Mouse (Mus musculus) lung, adult 2 months (tissue): ENCODE measurements at regions not wholly inside any gene's neighbourhood (a gene's known extent, or its start where the extent isn't known, plus 50 kb on each side); places are given as distances from the start of the nearest gene placed in this dataset.

Source experiments
- CTCF ChIP-seq: fragments of 200-500 bp; IDR thresholded peaks from 2 replicates; pipeline ENCODE4 v1.5.1; 2011; ENCODE audit warnings: mild to moderate bottlenecking, low read length, control low read depth; ENCODE audit not compliant: insufficient read depth
- POLR2A ChIP-seq: fragments of 200-500 bp; IDR thresholded peaks from 2 replicates; pipeline ENCODE4 v1.6.1; 2011; ENCODE audit warnings: low read depth, mild to moderate bottlenecking, control low read depth, low read length, borderline replicate concordance; ENCODE audit errors: extremely low read depth

DNA sequence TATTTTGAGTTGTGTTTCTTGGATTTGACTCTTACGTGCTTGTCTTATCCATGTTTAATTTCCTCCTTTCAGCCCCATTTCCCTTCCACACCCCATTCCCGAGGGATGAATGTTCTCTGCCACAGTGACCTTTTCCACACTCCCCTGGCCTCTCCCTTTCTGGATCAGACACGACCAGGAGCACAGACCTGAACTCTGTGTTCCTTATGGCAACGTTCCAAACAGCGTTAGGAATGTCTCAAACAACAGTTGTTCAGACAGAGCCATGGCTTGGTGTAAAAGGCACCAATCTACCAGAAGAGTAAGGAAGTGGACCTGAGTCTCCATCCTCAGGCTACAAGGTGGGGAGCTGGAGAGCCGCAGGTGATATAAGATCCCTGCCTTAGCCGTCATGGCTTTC is 52.6 kb upstream of the Dapl1 start:
- no peak for TF ChIP-seq POLR2A
- no peak for TF ChIP-seq CTCF
